Mouse (Mus musculus) bone marrow macrophage, adult 2 months (primary cell): ENCODE data around the gene Susd4.

Experiments
- CTCF ChIP-seq: IDR thresholded peaks from 2 replicates; pipeline ENCODE4 v1.5.1; 2012; ENCODE audit warnings: low read depth, mild to moderate bottlenecking, low read length, moderate library complexity
- POLR2A ChIP-seq: IDR thresholded peaks from 2 replicates; pipeline ENCODE4 v1.6.1; 2012; ENCODE audit warnings: mild to moderate bottlenecking, low read depth, low read length, borderline replicate concordance

GRCm38 (mm10) chr1:182849556-182849955, 85.9 kb downstream of the Susd4 start:
- no peak for TF ChIP-seq POLR2A
- no peak for TF ChIP-seq CTCF
